Mouse (Mus musculus): Measurements from ENCODE around the gene Copg1.
A peak's percentile ranks its signal among the peaks of the same experiment; 100 is the strongest.

Gene Copg1

GRCm38 (mm10) chr6:87887594-87888233, at the start of gene Copg1:
Gene Copg1 (plus strand): TSS chr6:87887814.
- peak; percentile 99 to 100 for DNase-seq

GRCm38 (mm10) chr6:87838551-87839197, 48.9 kb upstream of the Copg1 start, which contains the start of gene Isy1:
Gene Isy1 (minus strand): TSS chr6:87838798.
- peak; percentile 95 to 97 for DNase-seq

GRCm38 (mm10) chr6:87839797-87840341, 47.7 kb upstream of the Copg1 start:
- no peak for DNase-seq

- no peak for DNase-seq
Observed at GRCm38 (mm10) chr6:87841635-87842034, 46.0 kb upstream of the Copg1 start.

GRCm38 (mm10) chr6:87842254-87842653, 45.4 kb upstream of the Copg1 start:
- DNase-seq: no peak

GRCm38 (mm10) chr6:87845031-87845695, 42.5 kb upstream of the Copg1 start:
- DNase-seq: peak; percentile 62 to 75

- no peak for DNase-seq
Observed at GRCm38 (mm10) chr6:87846813-87847212, 40.8 kb upstream of the Copg1 start.

- DNase-seq: no peak
Observed at GRCm38 (mm10) chr6:87849780-87850154, 37.8 kb upstream of the Copg1 start.

- DNase-seq: peak; percentile 56 to 76
Observed at GRCm38 (mm10) chr6:87850155-87850899, 37.3 kb upstream of the Copg1 start.

GRCm38 (mm10) chr6:87850900-87851614, 36.6 kb upstream of the Copg1 start, which contains the start of gene Cnbp:
Gene Cnbp (minus strand): TSS chr6:87851106.
- DNase-seq: peak; percentile 97 to 98

- no peak for DNase-seq
Observed at GRCm38 (mm10) chr6:87851871-87852270, 35.7 kb upstream of the Copg1 start.

GRCm38 (mm10) chr6:87853446-87853845, 34.2 kb upstream of the Copg1 start:
- DNase-seq: no peak

GRCm38 (mm10) chr6:87857071-87857470, 30.5 kb upstream of the Copg1 start:
- no peak for DNase-seq

- no peak for DNase-seq
Observed at GRCm38 (mm10) chr6:87866211-87866610, 21.4 kb upstream of the Copg1 start.

- no peak for DNase-seq
Observed at GRCm38 (mm10) chr6:87867256-87867655, 20.4 kb upstream of the Copg1 start.

GRCm38 (mm10) chr6:87868871-87869506, 18.6 kb upstream of the Copg1 start:
- no peak for DNase-seq

- DNase-seq: no peak
Observed at GRCm38 (mm10) chr6:87870440-87870839, 17.2 kb upstream of the Copg1 start.

- DNase-seq: no peak
Observed at GRCm38 (mm10) chr6:87871240-87871639, 16.4 kb upstream of the Copg1 start.

GRCm38 (mm10) chr6:87873104-87873503, 14.5 kb upstream of the Copg1 start:
- DNase-seq: no peak

GRCm38 (mm10) chr6:87873963-87874362, 13.7 kb upstream of the Copg1 start:
- no peak for DNase-seq

- no peak for DNase-seq
Observed at GRCm38 (mm10) chr6:87875083-87875482, 12.5 kb upstream of the Copg1 start.

GRCm38 (mm10) chr6:87875562-87875961, 12.1 kb upstream of the Copg1 start:
- DNase-seq: no peak
